Mouse (Mus musculus): Measurements from ENCODE around the gene Gmeb1. TPM values are rescaled to one million over a fixed set of nuclear protein-coding genes. Genes with fewer than 3 reads are reported as not detected.

Gene Gmeb1
- polyA plus RNA-seq, 2 experiments = 28.4 to 33.8 TPM

DNA sequence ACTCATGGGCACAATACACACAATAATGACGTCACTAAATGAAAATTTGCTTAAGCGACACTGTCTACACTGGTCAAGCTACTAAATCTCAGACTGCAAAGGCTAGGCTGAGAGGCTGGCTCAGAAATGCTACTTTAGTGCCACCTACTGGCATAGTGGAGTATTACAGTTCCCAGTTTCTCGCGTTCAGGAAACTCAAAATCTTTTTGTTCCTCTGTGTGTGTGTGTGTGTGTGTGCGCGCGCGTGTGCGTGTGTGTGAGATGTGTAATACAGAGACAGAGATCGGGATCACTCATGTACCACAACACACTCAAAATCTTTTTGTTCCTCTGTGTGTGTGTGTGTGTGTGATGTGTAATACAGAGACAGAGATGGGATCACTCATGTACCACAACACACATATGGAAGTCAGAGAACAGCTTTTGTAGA, 82.8 kb downstream of the Gmeb1 start:
- H3K4me3 ChIP-seq (replicated peaks; ENCODE audit: low read length) = no peak overlapping the region
- H3K9me3 ChIP-seq (ENCODE audit: control insufficient read depth, low read length) = no peaks in the 10 kb centered on the region
- DNase-seq (ENCODE audit: low spot score) (peak; percentile 77), ATAC-seq (ENCODE audit: low FRiP score, low read depth) (peak; percentile 58; the same call in 1 of the 2 replicates)
- no peak for TF ChIP-seq POLR2A (IDR thresholded peaks at IDR 0.05; ENCODE audit: borderline replicate concordance, extremely low read depth, insufficient read depth, insufficient read length)
- H3K9ac ChIP-seq (ENCODE audit: low read depth, low read length, severe bottlenecking) = no peak overlapping the region
- H3K27me3 ChIP-seq (ENCODE audit: control insufficient read depth, insufficient read depth, low read length) = no peaks in the 10 kb centered on the region
- H3K4me2 ChIP-seq (replicated peaks; ENCODE audit: low read depth, low read length, severe bottlenecking) = no peak overlapping the region
- peaks cover 26% of the 10 kb centered on the region for H3K36me3 ChIP-seq (ENCODE audit: control insufficient read depth, insufficient read depth, low read length)
- 9% methylated on average over 10 of the region's 10 CpGs for WGBS
- H3K27ac ChIP-seq (replicated peaks; ENCODE audit: low read depth, low read length) = no peak overlapping the region
- H3K4me1 ChIP-seq (ENCODE audit: control insufficient read depth, insufficient read depth, low read length) = no peaks in the 10 kb centered on the region

DNA sequence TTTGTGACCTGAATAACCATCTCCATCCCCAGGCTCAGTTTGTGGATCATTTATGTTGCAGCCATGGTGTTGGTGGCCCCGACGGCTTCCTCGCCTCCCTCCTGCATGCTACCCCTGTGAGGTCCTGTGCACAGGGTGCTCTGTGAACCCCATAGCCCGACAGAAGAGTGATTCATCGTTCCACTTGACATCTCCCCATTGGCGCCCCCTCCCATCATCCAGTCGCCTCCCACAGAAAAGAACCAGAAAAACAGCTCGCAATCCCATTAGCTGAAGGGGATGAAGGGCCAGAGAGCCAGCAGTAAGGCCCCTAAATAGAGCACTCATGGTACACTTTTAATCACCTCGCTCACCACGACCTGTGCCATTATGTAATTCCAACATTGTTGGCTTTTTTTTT, 84.9 kb downstream of the Gmeb1 start:
- no peak overlapping the region for H3K9ac ChIP-seq (ENCODE audit: low read depth, low read length, severe bottlenecking)
- 59% methylated on average over 10 of the region's 10 CpGs for WGBS
- H3K27me3 ChIP-seq (ENCODE audit: control insufficient read depth, insufficient read depth, low read length) = no peaks in the 10 kb centered on the region
- H3K27ac ChIP-seq (replicated peaks; ENCODE audit: low read depth, low read length) = no peak overlapping the region
- no peaks in the 10 kb centered on the region for H3K4me1 ChIP-seq (ENCODE audit: control insufficient read depth, insufficient read depth, low read length)
- H3K36me3 ChIP-seq (ENCODE audit: control insufficient read depth, insufficient read depth, low read length) = peaks cover 5% of the 10 kb centered on the region
- no peak overlapping the region for H3K4me3 ChIP-seq (replicated peaks; ENCODE audit: low read length)
- TF ChIP-seq POLR2A (IDR thresholded peaks at IDR 0.05; ENCODE audit: borderline replicate concordance, extremely low read depth, insufficient read depth, insufficient read length) = no peak
- H3K4me2 ChIP-seq (replicated peaks; ENCODE audit: low read depth, low read length, severe bottlenecking) = no peak overlapping the region
- ATAC-seq (ENCODE audit: low FRiP score, low read depth) (no peak), DNase-seq (ENCODE audit: low spot score) (no peak)
- H3K9me3 ChIP-seq (ENCODE audit: control insufficient read depth, low read length) = no peaks in the 10 kb centered on the region

Small RNA genes within 50 kb of the gene (microRNA-seq; reads per million reads assigned to microRNA genes)
- not detected for gene Gm22033

Other genes with a start within 250 kb of the Gmeb1 start
- gene Gm10300, start 186.9 kb downstream of the Gmeb1 start, polyA plus RNA-seq (2012; rRNA removed) = 0.08 and 0.12 TPM in 2 replicates
- gene Gm10300, start 186.9 kb downstream of the Gmeb1 start, polyA plus RNA-seq (2014; fragmentation: Nextera tagmentation; extraction: Ambion mirVana) = 0.08 TPM in 1 of 2 replicates, not detected in the other
- 60.6 and 61.3 TPM in 2 replicates for gene Epb41, start 186.3 kb downstream of the Gmeb1 start, polyA plus RNA-seq (2012; rRNA removed)
- gene Epb41, start 186.3 kb downstream of the Gmeb1 start, polyA plus RNA-seq (2014; fragmentation: Nextera tagmentation; extraction: Ambion mirVana) = 76.0 and 76.4 TPM in 2 replicates
- gene Oprd1, start 117.1 kb downstream of the Gmeb1 start, polyA plus RNA-seq (2012; rRNA removed) = 0.65 and 0.91 TPM in 2 replicates
- gene Oprd1, start 117.1 kb downstream of the Gmeb1 start, polyA plus RNA-seq (2014; fragmentation: Nextera tagmentation; extraction: Ambion mirVana) = 0.18 and 0.23 TPM in 2 replicates
- gene Ythdf2, start 49.3 kb downstream of the Gmeb1 start, polyA plus RNA-seq (2012; rRNA removed) = 32.3 and 34.1 TPM in 2 replicates
- 109 and 118 TPM in 2 replicates for gene Ythdf2, start 49.3 kb downstream of the Gmeb1 start, polyA plus RNA-seq (2014; fragmentation: Nextera tagmentation; extraction: Ambion mirVana)
- gene Taf12, start 12.8 kb upstream of the Gmeb1 start, polyA plus RNA-seq (2012; rRNA removed) = 24.6 and 31.5 TPM in 2 replicates
- 47.8 and 52.2 TPM in 2 replicates for gene Taf12, start 12.8 kb upstream of the Gmeb1 start, polyA plus RNA-seq (2014; fragmentation: Nextera tagmentation; extraction: Ambion mirVana)
- 2.0 TPM in 2 replicates for gene Rab42, start 41.8 kb upstream of the Gmeb1 start, polyA plus RNA-seq (2012; rRNA removed)
- 1.0 and 1.2 TPM in 2 replicates for gene Rab42, start 41.8 kb upstream of the Gmeb1 start, polyA plus RNA-seq (2014; fragmentation: Nextera tagmentation; extraction: Ambion mirVana)
- gene Trnau1ap, start 67.9 kb upstream of the Gmeb1 start, polyA plus RNA-seq (2012; rRNA removed) = 30.4 and 36.6 TPM in 2 replicates
- gene Trnau1ap, start 67.9 kb upstream of the Gmeb1 start, polyA plus RNA-seq (2014; fragmentation: Nextera tagmentation; extraction: Ambion mirVana) = 74.4 and 77.5 TPM in 2 replicates
- gene Rcc1, start 92.0 kb upstream of the Gmeb1 start, polyA plus RNA-seq (2012; rRNA removed) = 38.7 and 39.4 TPM in 2 replicates
- gene Rcc1, start 92.0 kb upstream of the Gmeb1 start, polyA plus RNA-seq (2014; fragmentation: Nextera tagmentation; extraction: Ambion mirVana) = 41.3 and 42.0 TPM in 2 replicates
- 26.9 and 28.5 TPM in 2 replicates for gene Phactr4, start 160.9 kb upstream of the Gmeb1 start, polyA plus RNA-seq (2012; rRNA removed)
- 23.6 and 25.9 TPM in 2 replicates for gene Phactr4, start 160.9 kb upstream of the Gmeb1 start, polyA plus RNA-seq (2014; fragmentation: Nextera tagmentation; extraction: Ambion mirVana)
- 9.1 and 9.7 TPM in 2 replicates for gene Med18, start 202.3 kb upstream of the Gmeb1 start, polyA plus RNA-seq (2012; rRNA removed)
- 8.7 and 9.0 TPM in 2 replicates for gene Med18, start 202.3 kb upstream of the Gmeb1 start, polyA plus RNA-seq (2014; fragmentation: Nextera tagmentation; extraction: Ambion mirVana)
- gene Sesn2, start 248.9 kb upstream of the Gmeb1 start, polyA plus RNA-seq (2012; rRNA removed) = 6.4 and 7.4 TPM in 2 replicates
- gene Sesn2, start 248.9 kb upstream of the Gmeb1 start, polyA plus RNA-seq (2014; fragmentation: Nextera tagmentation; extraction: Ambion mirVana) = 5.9 and 6.2 TPM in 2 replicates